Mouse (Mus musculus): ENCODE data around the gene Map3k20.

Gene Map3k20

DNA sequence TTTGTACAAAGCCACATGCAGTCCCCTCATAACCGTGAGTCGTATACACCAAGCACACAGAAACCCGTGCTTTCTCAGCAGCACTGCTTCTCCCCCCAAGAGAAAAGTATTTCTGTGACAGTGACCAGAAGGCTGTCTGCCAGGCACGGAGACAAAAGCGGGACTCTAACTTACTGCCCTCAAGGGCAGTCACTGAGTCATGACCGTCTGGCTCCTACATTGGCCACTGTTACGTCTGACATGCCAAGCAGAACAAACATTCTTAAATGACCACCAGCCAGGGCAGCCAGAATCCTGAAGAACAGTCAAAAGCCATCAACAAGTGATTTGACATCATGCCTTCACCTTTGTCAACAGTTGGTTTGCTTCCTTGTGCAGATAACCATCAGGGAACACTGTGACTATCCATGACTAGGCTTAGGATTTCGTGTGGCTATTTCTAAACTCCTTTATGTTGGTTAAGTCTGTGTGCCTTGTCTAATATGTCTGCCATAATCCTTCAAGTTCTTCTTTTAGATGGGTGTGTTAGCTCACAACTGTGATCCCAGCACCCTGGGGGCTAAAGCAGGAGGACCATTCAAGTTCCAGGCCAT is 153.6 kb downstream of the Map3k20 start:
- no peak for DNase-seq

- DNase-seq: no peak
Measured at GRCm38 (mm10) chr2:72441010-72441409, 155.6 kb downstream of the Map3k20 start.

DNA sequence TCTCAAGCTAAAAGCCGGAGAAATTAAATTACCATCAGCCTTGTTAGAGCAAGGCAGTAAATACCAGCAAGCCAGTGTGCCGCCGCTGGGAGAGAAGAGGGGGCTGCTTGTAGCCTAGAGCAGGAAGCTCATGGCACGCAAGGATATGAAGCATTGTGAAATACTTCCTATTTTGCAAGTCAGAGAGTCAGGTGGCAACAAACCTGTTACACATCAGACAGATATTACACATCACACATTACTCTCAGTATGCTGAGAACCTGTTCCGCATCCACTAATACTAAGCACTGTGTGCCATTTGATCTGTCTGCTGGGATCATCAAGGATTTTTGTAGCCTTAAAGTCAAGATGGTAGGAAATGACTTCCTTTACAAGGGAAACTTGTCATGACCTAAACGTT is 157.4 kb downstream of the Map3k20 start:
- no peak for DNase-seq

GRCm38 (mm10) chr2:72443960-72444359 is 158.5 kb downstream of the Map3k20 start:
- no peak for DNase-seq

- DNase-seq: no peak
Measured at GRCm38 (mm10) chr2:72446106-72446505, 160.7 kb downstream of the Map3k20 start.

- DNase-seq: no peak
Measured at GRCm38 (mm10) chr2:72446615-72447014, 161.2 kb downstream of the Map3k20 start.

DNA sequence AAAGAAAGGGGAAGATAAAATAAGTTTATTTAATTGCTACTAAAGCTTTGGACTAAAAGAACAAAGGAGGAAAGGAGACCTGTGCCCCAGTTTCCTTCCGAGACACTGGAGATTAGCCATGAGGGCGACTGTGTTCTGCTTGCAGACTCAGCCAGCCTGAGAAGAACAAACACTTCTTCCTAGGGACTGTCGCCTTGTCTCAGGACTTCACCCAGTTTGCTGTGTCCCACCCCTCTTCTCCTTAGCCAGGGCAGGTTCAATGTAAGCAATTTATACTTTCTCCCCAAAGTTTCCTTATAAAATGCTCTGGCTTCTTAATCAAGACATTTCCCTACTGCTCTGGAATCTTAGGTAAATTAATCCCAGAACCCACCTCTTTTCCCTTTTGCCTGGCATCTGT is 168.1 kb downstream of the Map3k20 start:
- DNase-seq: no peak

- no peak for DNase-seq
Measured at GRCm38 (mm10) chr2:72456189-72456588, 170.8 kb downstream of the Map3k20 start.

DNA sequence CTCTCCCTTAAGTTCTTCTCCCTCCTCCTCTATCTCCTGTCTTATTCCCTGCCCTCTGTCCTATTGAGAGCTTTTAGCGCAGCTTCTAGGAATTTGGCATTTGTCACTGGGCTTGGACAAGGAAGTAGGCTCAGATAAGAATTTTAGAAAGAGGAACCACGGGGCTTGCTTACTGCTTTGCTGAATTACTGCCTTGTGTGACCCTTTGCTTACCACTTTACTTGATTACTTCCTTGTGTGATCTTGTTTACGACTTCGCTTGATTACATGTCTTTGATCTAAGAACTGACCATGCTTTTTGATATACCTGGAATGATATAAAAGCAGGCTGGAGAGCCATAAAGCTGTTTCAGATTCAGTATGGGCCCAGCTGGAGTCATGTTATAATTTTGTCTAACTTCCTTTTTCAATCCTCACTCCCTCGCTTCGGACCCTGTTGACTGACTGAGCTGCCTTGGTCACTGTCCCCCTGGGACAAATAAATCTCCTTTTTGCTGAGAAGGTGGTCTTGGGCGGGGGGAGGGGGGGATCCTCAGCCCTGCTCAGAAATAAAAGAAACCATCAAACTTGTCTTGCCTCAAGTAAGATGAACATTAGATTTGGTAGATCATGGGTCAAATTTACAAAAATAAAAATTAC is 179.1 kb downstream of the Map3k20 start:
- DNase-seq: no peak

DNA sequence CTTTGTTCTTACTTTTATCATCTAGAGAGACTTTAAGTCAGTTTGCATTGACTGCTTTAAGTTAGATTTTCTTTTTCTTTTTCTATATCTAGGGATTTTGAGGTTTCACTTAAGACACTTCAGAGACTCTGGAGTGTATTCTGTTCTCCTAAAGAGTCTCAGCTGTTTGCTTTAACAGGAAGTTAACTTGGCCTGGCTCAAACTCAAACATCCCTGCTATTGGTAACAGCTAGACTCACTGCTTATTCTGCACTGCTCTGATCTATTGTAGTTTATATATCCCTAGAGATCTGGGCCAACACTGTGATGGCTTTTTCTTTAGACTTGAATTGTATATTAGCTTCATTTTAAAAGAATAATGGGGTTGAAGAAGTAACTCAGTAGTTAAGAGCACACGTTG is 182.2 kb downstream of the Map3k20 start:
- DNase-seq: no peak

DNA sequence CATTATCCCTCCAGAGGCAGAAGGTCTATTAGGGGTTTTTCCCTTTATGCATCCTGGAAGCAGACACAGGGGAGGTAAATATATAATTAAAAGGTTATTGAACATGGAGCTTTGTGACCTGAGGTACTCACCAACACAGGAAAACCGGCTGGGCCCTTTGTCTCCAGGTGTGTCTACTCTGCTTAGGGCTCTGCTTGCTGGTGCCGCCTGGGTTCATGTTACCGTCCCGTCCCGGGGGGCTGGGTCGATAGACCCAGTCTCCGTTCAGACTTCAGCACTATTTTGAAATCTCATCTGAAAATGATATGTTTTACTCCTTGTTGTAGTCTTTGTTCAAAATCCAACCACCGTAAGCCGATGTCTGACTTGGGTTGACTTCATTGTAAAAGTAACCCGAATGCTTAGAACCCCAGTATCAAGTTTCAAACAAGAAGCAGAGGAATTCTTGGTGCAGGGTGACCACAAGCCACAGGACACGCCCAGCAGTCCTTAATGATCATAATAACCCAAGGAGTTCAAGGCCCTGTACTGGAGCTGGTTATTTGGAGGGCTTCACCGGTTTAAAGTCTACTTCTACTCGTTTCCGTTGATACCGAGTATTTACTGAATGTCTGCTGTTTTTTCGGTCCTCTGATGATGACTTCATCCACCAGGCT is 186.1 kb downstream of the Map3k20 start:
- DNase-seq: no peak

- no peak for DNase-seq
Measured at GRCm38 (mm10) chr2:72474531-72475287, 189.3 kb downstream of the Map3k20 start.

GRCm38 (mm10) chr2:72475423-72475796 is 190.0 kb downstream of the Map3k20 start:
- DNase-seq: no peak

- DNase-seq: peak; percentile 85 to 86
Measured at GRCm38 (mm10) chr2:72475797-72476485, 190.5 kb downstream of the Map3k20 start, which contains the start of gene Cdca7. TSS of gene Cdca7 (plus strand) at chr2:72476159.

DNA sequence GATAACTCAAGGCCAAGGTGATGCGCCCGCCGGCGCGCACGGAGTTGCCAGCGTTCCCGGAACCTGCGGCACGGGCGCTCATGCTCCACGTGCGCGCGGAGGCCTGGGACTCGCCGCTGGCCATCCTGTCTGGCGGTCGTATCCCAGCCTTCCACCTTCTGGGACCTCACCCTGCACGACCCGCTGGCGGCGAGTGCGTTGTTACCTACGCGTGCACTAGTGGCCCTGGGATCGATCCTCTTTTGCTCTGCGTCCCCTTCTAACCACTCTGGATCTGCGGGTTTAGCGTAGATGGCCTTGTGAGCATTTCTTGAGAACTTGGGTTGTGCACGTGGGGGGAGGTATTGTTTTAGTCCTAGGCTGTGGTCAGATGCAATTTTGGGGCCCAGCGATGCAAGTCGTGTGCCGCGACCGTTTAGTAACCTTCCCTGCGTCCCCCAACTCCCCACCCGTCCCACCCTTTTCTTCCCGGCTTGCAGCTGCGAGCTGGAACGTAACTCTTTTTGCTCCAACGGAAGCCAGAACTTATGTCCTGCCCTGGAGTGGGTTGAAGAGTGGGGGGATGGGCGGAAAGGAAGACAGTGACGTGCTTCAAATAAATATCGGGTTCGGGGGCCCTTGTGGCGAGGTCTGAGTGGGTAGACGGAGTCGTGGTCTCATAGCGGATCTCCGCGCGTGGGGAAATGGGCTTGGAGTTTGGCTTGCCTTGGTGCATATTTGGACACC is 191.2 kb downstream of the Map3k20 start:
- peak; percentile 40 to 51 for DNase-seq

DNA sequence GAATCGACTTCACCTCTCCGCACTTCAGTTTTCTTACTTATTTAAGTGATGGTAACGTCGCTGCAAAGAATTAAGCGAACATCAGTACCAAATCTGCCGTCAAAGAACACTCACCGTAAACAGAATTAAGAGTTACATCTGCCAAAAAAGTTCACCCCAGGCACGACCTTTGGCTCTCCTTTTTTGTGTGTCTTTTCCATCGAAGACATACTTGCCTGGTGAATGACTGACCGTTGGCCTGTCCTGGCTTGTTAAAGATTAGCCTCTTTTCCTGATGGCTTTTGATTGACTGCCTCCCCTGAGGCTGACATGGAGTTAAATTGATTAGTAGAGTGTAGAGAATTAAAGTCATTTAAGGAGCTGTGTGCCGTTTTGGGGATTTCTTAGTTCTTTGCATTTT is 191.8 kb downstream of the Map3k20 start:
- DNase-seq: no peak

DNA sequence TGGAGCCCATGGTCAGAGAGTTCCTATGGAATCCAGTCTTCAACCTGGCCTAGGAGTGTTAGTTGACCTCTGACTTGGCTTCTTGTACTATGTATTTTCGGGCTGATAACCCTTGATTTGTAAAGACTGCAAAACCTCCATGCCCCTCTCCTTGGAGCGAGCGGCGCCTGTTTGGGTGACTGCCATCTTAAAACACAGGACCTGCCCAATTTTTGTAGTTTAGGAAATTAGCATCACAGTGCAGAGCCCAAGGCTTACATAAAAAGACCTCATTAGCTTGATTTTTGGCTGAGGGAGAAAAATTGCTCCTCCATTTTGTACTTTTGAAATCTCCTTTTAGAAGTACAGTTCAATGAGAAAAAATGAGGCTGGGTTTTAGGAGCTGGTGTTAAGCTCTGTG is 192.7 kb downstream of the Map3k20 start:
- DNase-seq: no peak

GRCm38 (mm10) chr2:72478921-72479320 is 193.5 kb downstream of the Map3k20 start:
- no peak for DNase-seq

GRCm38 (mm10) chr2:72479818-72480217 is 194.4 kb downstream of the Map3k20 start:
- no peak for DNase-seq

GRCm38 (mm10) chr2:72491650-72492049 is 206.2 kb downstream of the Map3k20 start:
- DNase-seq: no peak

All from lung, postnatal 4 days (tissue).